Mouse (Mus musculus) embryonic fibroblast, embryonic 13.5 days (primary cell): ENCODE data around the gene Dhx37. TPM values are rescaled to one million over a fixed set of nuclear protein-coding genes. Genes with fewer than 3 reads are reported as not detected.

ENCODE experiments used
- H3K27ac ChIP-seq: 2 replicates; pipeline ENCODE4 v1.5.1; 2012; ENCODE audit warnings: low read length, control low read depth, inconsistent platforms; ENCODE audit not compliant: insufficient read depth
- H3K4me1 ChIP-seq: 2 replicates; pipeline ENCODE4 v1.6.1; 2011; ENCODE audit warnings: low read length; ENCODE audit not compliant: control insufficient read depth, insufficient read depth
- H3K4me3 ChIP-seq: 2 replicates; pipeline ENCODE4 v1.5.1; 2011; ENCODE audit warnings: mild to moderate bottlenecking, control low read depth, low read length; ENCODE audit not compliant: insufficient read depth
- CTCF ChIP-seq: IDR thresholded peaks from 2 replicates; pipeline ENCODE4 v1.5.1; 2011; ENCODE audit warnings: mild to moderate bottlenecking, control low read depth, low read length, moderate library complexity, borderline replicate concordance; ENCODE audit not compliant: insufficient read depth
- POLR2A ChIP-seq: IDR thresholded peaks from 2 replicates; pipeline ENCODE4 v1.6.1; 2011; ENCODE audit warnings: low read depth, mild to moderate bottlenecking, control low read depth, low read length, moderate library complexity
- polyA plus RNA-seq: library from polyadenylated mRNA; stranded (reverse); fragments of >200 nt; gene quantifications from 2 replicates; pipeline ENCODE4 v1.2.4, GENCODE M21; 2011; ENCODE audit warnings: low read depth; ENCODE audit not compliant: missing spikeins, insufficient read length

Gene Dhx37
- polyA plus RNA-seq, 1 experiment = 18.6 TPM

GRCm38 (mm10) chr5:125409348-125410090 lies 24.4 kb downstream of the Dhx37 start:
- H3K4me1 ChIP-seq = peaks cover 6% of the 10 kb centered on the region; the same call in 1 of the 2 replicates
- peak overlapping the region; percentile 45 for H3K4me3 ChIP-seq
- H3K27ac ChIP-seq = peak overlapping the region; percentile 87
- TF ChIP-seq CTCF = no peak
- TF ChIP-seq POLR2A = no peak

- Histone ChIP-seq H3K4me3 (peak overlapping the region; percentile 45), H3K27ac (peak overlapping the region; percentile 87), H3K4me1 (peaks cover 6% of the 10 kb centered on the region; the same call in 1 of the 2 replicates)
- no peak for TF ChIP-seq CTCF
- no peak for TF ChIP-seq POLR2A
Observed at GRCm38 (mm10) chr5:125408842-125409241, 25.1 kb downstream of the Dhx37 start.

- H3K27ac ChIP-seq = 0 out of 2 replicates have a peak overlapping the region, but pooled peaks have one; percentile 6
- H3K4me3 ChIP-seq = no peak overlapping the region
- H3K4me1 ChIP-seq = peaks cover 6% of the 10 kb centered on the region; the same call in 1 of the 2 replicates
- TF ChIP-seq CTCF (no peak), POLR2A (no peak)
Observed at GRCm38 (mm10) chr5:125407910-125408575, 25.9 kb downstream of the Dhx37 start.

GRCm38 (mm10) chr5:125407020-125407830 lies 26.7 kb downstream of the Dhx37 start:
- TF ChIP-seq CTCF (no peak), POLR2A (no peak)
- Histone ChIP-seq H3K4me3 (no peak overlapping the region), H3K4me1 (peaks cover 6% of the 10 kb centered on the region; the same call in 1 of the 2 replicates), H3K27ac (no peak overlapping the region)

- Histone ChIP-seq H3K4me1 (peaks cover 6% of the 10 kb centered on the region; the same call in 1 of the 2 replicates), H3K4me3 (peak overlapping the region; percentile 30), H3K27ac (peak overlapping the region; percentile 79)
- TF ChIP-seq CTCF (no peak), POLR2A (peak; percentile 36; the same call in 1 of the 2 replicates)
Observed at GRCm38 (mm10) chr5:125406322-125407016, 27.5 kb downstream of the Dhx37 start.

GRCm38 (mm10) chr5:125405546-125406248 lies 28.2 kb downstream of the Dhx37 start:
- H3K4me1 ChIP-seq = peaks cover 6% of the 10 kb centered on the region; the same call in 1 of the 2 replicates
- peak overlapping the region; percentile 91 for H3K27ac ChIP-seq
- H3K4me3 ChIP-seq = peak overlapping the region; percentile 53
- TF ChIP-seq POLR2A = no peak
- no peak for TF ChIP-seq CTCF

- H3K27ac ChIP-seq = peak overlapping the region; percentile 86
- peaks cover 4% of the 10 kb centered on the region; the same call in 1 of the 2 replicates for H3K4me1 ChIP-seq
- TF ChIP-seq POLR2A (peak; percentile 41; the same call in 1 of the 2 replicates), CTCF (no peak)
Observed at GRCm38 (mm10) chr5:125404903-125405545, 28.9 kb downstream of the Dhx37 start.

GRCm38 (mm10) chr5:125404536-125404902 lies 29.4 kb downstream of the Dhx37 start:
- TF ChIP-seq POLR2A (no peak), CTCF (no peak)
- Histone ChIP-seq H3K4me3 (peak overlapping the region; percentile 53), H3K4me1 (0 out of 2 replicates have a peak, but pooled peaks cover 2% of the 10 kb centered on the region)

More at GRCm38 (mm10) chr5:125404903-125405545, 28.9 kb downstream of the Dhx37 start:
- peak overlapping the region; percentile 53 for H3K4me3 ChIP-seq

More at GRCm38 (mm10) chr5:125404536-125404902, 29.4 kb downstream of the Dhx37 start:
- H3K27ac ChIP-seq = peak overlapping the region; percentile 86
